Mouse (Mus musculus) lung, postnatal 0 days (tissue): Measurements from ENCODE around the gene Atxn7. TPM values are rescaled to one million over a fixed set of nuclear protein-coding genes. Genes with fewer than 3 reads are reported as not detected.

Experiments
- ATAC-seq: fragments of 200-750 bp; cut with Nextera tagmentation; 2 replicates; pipeline ENCODE4 v1.8.0; 2017; ENCODE audit warnings: moderate library complexity
- DNase-seq: peaks from one replicate; pipeline ENCODE4 v3.0.0-alpha.2; 2016; ENCODE audit warnings: low spot score
- H3K27ac ChIP-seq: fragments of 300-500 bp; sonication (generic); 2 replicates; pipeline ENCODE4 v1.5.1; 2014; ENCODE audit warnings: antibody characterized with exemption, mild to moderate bottlenecking, low read length, mixed read lengths
- H3K27me3 ChIP-seq: fragments of 300-500 bp; sonication (generic); replicated peaks from 2 replicates; pipeline ENCODE4 v1.6.1; 2014; ENCODE audit warnings: low read length, mixed read lengths; ENCODE audit not compliant: insufficient read depth
- H3K36me3 ChIP-seq: fragments of 300-500 bp; sonication (generic); 2 replicates; pipeline ENCODE4 v1.6.1; 2014; ENCODE audit warnings: low read length, mixed read lengths; ENCODE audit not compliant: insufficient read depth
- H3K4me1 ChIP-seq: fragments of 300-500 bp; sonication (generic); 2 replicates; pipeline ENCODE4 v1.6.1; 2014; ENCODE audit warnings: antibody characterized with exemption, low read depth, low read length, mixed read lengths; ENCODE audit not compliant: insufficient read depth
- H3K4me2 ChIP-seq: fragments of 300-500 bp; sonication (generic); replicated peaks from 2 replicates; pipeline ENCODE4 v1.6.1; 2014; ENCODE audit warnings: low read depth, mild to moderate bottlenecking, low read length, moderate library complexity, mixed read lengths
- H3K4me3 ChIP-seq: fragments of 300-500 bp; sonication (generic); 2 replicates; pipeline ENCODE4 v1.5.1; 2014; ENCODE audit warnings: low read depth, low read length
- H3K9ac ChIP-seq: fragments of 300-500 bp; sonication (generic); replicated peaks from 2 replicates; pipeline ENCODE4 v1.6.1; 2014; ENCODE audit warnings: low read depth, mild to moderate bottlenecking
- H3K9me3 ChIP-seq: fragments of 300-500 bp; sonication (generic); 2 replicates; pipeline ENCODE4 v1.6.1; 2016; ENCODE audit warnings: low read length, mixed read lengths
- CTCF ChIP-seq: IDR thresholded peaks from 2 replicates; pipeline ENCODE4 v1.5.1; 2016; ENCODE audit warnings: antibody characterized with exemption, mild to moderate bottlenecking
- EP300 ChIP-seq: IDR thresholded peaks from 2 replicates; pipeline ENCODE4 v1.6.1; 2016; ENCODE audit warnings: antibody characterized with exemption, mild to moderate bottlenecking, control low read depth
- WGBS: fragments of 180-500 bp; shearing (Covaris S2); extraction: QIAGEN DNeasy Blood & Tissue Kit; methylation state at CpG from one replicate; pipeline ENCODE4 v1.1.7; 2014; 5-methylcytosine and 5-hydroxymethylcytosine counted together
- polyA plus RNA-seq: library from polyadenylated mRNA; unstranded; fragments of >200 nt; fragmentation: Nextera tagmentation; extraction: Ambion mirVana; gene quantifications from 2 replicates; pipeline ENCODE4 v1.2.1, GENCODE M21; 2015

The Atxn7 gene
- 4.3 and 4.9 TPM in 2 replicates for polyA plus RNA-seq

DNA sequence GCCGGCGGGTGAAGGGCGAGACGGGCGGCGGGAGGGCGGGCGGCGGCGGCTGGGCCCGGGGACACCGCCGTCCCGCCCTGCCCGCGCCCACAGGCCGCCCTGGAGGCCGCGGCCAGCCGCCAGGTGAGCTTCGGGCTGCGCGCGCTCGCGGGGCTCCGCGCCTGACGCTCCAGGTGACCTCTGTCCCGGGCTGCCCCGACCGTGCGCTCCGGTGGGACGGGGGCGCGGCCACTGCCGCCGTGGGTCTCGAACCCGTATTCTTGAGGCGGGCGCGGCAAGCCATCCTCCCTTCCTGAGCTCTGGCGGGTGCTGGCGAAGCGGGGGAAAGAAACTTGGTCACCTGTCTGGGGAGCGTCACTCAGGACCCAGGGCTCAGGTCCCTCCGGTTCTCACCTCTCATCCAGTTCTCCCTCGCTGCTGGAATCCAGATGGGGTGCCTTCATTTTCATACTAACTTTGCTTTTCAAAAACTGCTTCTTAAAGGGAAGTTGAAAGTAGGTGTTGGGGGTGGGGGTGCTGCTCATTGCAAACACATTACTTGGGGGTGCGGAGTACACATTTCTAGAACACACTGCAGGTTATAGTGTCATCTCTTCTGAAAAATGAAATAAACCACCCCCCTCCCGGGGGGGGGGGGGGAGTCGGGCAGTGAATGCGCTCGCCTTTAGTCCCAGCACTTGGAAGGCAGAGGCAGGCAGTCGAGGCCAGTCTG, at the start of gene Atxn7, which contains the start of gene Thoc7:
Atxn7 (plus strand) TSS at position 40 of the 712 bp plus-strand sequence.
Thoc7 (minus strand) TSS at position 452 of the 712 bp plus-strand sequence.
- WGBS = 6% methylated on average over 15 of the region's 56 CpGs
- DNase-seq (peak; percentile 53), ATAC-seq (peak; percentile 78)
- Histone ChIP-seq H3K4me2 (peak within 1 kb of the TSS; percentile 79), H3K27ac (peak within 1 kb of the TSS; percentile 90), H3K4me3 (peak within 1 kb of the TSS; percentile 92), H3K4me1 (no peaks in the 10 kb centered on the region), H3K27me3 (no peaks in the 10 kb centered on the region), H3K36me3 (no peaks in the 10 kb centered on the region), H3K9me3 (no peaks in the 10 kb centered on the region), H3K9ac (peak within 1 kb of the TSS; percentile 89)
- TF ChIP-seq EP300 (no peak), CTCF (no peak)

DNA sequence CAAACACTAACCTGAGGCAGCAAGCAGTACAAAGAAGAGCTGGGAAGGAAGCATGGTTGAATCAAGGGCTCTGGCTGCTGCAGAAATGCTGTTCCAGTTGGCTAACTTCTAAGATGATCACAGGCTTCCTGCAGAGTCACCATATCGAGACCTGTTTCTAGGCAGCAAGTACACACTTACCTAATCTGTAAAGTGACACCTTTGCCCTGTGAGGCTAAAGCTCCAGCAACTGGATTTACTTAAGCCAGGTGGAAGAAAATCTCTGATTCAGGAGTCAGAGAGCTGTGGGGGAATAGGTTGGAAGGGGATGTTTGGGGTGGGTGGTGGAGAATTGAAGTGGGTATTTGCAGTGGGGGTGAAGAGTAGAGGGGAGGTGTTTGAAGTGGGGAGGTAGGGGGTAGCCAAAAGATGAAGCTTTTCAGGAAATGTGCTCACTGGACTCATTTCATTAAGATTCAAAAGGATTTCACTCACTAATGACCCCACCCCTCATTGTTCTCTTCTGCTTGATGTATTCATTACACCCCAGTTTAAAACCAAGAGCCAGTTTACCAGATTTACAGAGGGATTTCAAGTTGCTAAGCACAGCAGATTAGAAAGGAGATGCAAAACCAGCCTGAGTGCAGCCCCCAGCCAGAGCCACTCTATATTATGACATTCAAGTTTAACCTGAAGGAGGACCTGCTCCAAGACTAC, 46.7 kb upstream of the Atxn7 start, which contains the start of gene Gm281:
Gm281 (minus strand) TSS at position 92 of the 696 bp plus-strand sequence.
- H3K9me3 ChIP-seq = no peaks in the 10 kb centered on the region
- no peak within 1 kb of the TSS for H3K4me2 ChIP-seq
- no peak within 1 kb of the TSS for H3K4me3 ChIP-seq
- 48% methylated on average over 1 of the region's 1 CpGs for WGBS
- TF ChIP-seq CTCF = no peak
- no peak for TF ChIP-seq EP300
- no peak within 1 kb of the TSS for H3K9ac ChIP-seq
- DNase-seq (no peak), ATAC-seq (no peak)
- H3K27me3 ChIP-seq = no peaks in the 10 kb centered on the region
- no peaks in the 10 kb centered on the region for H3K36me3 ChIP-seq
- no peaks in the 10 kb centered on the region for H3K4me1 ChIP-seq
- no peak within 1 kb of the TSS for H3K27ac ChIP-seq

DNA sequence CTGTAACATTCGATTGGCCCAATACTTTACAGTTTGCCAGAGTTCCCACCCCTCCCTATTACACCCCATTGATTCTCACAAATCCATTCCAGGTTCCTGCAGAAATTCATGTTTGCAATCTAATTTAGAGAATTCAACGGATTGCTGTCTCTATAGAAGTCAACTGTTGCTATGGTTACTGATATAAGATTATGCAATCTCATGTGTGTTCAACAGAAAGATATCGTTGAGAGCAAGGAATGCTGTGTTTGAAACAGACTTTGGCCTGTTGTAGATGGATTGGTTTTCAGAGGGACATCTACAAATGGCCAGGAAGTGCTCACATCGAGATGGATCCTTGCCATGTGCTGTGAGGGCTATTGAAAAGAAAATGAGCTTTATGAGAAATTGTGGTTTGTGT, 46.0 kb upstream of the Atxn7 start:
- no peak overlapping the region for H3K27ac ChIP-seq
- TF ChIP-seq CTCF (no peak), EP300 (no peak)
- H3K27me3 ChIP-seq = no peaks in the 10 kb centered on the region
- H3K9ac ChIP-seq = no peak overlapping the region
- no peak overlapping the region for H3K4me3 ChIP-seq
- no peaks in the 10 kb centered on the region for H3K36me3 ChIP-seq
- WGBS = 37% methylated on average over 4 of the region's 4 CpGs
- no peaks in the 10 kb centered on the region for H3K9me3 ChIP-seq
- ATAC-seq (no peak), DNase-seq (peak; percentile 11)
- no peak overlapping the region for H3K4me2 ChIP-seq
- H3K4me1 ChIP-seq = no peaks in the 10 kb centered on the region

GRCm38 (mm10) chr14:13917208-13917607, 44.0 kb upstream of the Atxn7 start:
- Histone ChIP-seq H3K27me3 (no peaks in the 10 kb centered on the region), H3K27ac (no peak overlapping the region), H3K4me2 (no peak overlapping the region), H3K9me3 (no peaks in the 10 kb centered on the region), H3K9ac (no peak overlapping the region), H3K36me3 (no peaks in the 10 kb centered on the region), H3K4me1 (no peaks in the 10 kb centered on the region), H3K4me3 (no peak overlapping the region)
- DNase-seq (no peak), ATAC-seq (no peak)
- TF ChIP-seq CTCF (no peak), EP300 (no peak)
- WGBS = 84% methylated on average over 10 of the region's 10 CpGs

DNA sequence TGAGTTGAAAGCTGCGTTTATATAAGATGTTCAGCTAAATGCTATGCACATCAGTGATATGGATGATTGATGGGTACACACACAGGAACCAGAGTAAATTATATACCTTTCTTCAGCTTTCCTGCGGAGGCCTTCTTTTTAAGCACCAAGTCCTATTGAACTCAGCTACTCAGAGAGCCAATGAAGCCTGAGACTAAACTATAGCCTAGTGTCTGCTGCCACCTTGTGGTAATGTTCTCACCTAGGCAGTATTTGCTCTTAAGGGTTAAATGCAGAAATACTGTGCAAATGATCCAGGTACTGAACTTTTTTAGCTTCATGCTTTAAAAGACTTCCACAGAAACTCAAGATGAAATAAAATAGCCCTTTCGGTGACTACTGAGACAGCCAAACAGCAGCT, 43.6 kb upstream of the Atxn7 start:
- Histone ChIP-seq H3K27me3 (no peaks in the 10 kb centered on the region), H3K27ac (no peak overlapping the region), H3K36me3 (no peaks in the 10 kb centered on the region), H3K4me3 (no peak overlapping the region), H3K4me2 (no peak overlapping the region), H3K9me3 (no peaks in the 10 kb centered on the region), H3K9ac (no peak overlapping the region), H3K4me1 (no peaks in the 10 kb centered on the region)
- TF ChIP-seq CTCF (peak; percentile 86), EP300 (no peak)
- DNase-seq (peak; percentile 80), ATAC-seq (no peak)
- WGBS = 37% methylated on average over 3 of the region's 3 CpGs

GRCm38 (mm10) chr14:13933290-13934051, 27.8 kb upstream of the Atxn7 start:
- DNase-seq = no peak
- Histone ChIP-seq H3K36me3 (no peaks in the 10 kb centered on the region), H3K9me3 (no peaks in the 10 kb centered on the region), H3K27me3 (no peaks in the 10 kb centered on the region), H3K4me1 (no peaks in the 10 kb centered on the region), H3K9ac (no peak overlapping the region), H3K4me3 (peak overlapping the region; percentile 34), H3K27ac (no peak overlapping the region), H3K4me2 (peak overlapping the region; percentile 75)
- ATAC-seq = peak; percentile 38
- WGBS = 25% methylated on average over 31 of the region's 31 CpGs
- TF ChIP-seq CTCF (no peak), EP300 (no peak)
